Mouse (Mus musculus): ENCODE measurements around the gene AA986860.

- no peak for TF ChIP-seq BHLHE40 (IDR thresholded peaks at IDR 0.05; ENCODE audit: borderline replicate concordance, low read depth, low read length)
- TF ChIP-seq POLR2A (IDR thresholded peaks at IDR 0.05; ENCODE audit: control insufficient read depth in 1 of 2, insufficient read depth in 1 of 2, low read depth in 1 of 2, low read length in 2 of 2, poor library complexity in 1 of 2) = no peak
- no peak for TF ChIP-seq SMC3 (IDR thresholded peaks at IDR 0.05; ENCODE audit: low read depth, low read length)
- no peak for TF ChIP-seq MYC (IDR thresholded peaks at IDR 0.05; ENCODE audit: low read depth, low read length)
Observed at GRCm38 (mm10) chr1:130779867-130780266, 48.1 kb downstream of the AA986860 start.

Measured in MEL (cell line).